Mouse (Mus musculus): ENCODE measurements around the gene Ndrg2.

Gene Ndrg2

GRCm38 (mm10) chr14:51912391-51913061 is 1.4 kb downstream of the Ndrg2 start:
- peak in 1 of 2 experiments; percentile 9 for DNase-seq

GRCm38 (mm10) chr14:51911301-51911700 is 2.7 kb downstream of the Ndrg2 start:
- no peak for DNase-seq

GRCm38 (mm10) chr14:51906102-51906501 is 7.9 kb downstream of the Ndrg2 start:
- no peak for DNase-seq

GRCm38 (mm10) chr14:51904706-51905105 is 9.3 kb downstream of the Ndrg2 start:
- no peak for DNase-seq

- no peak for DNase-seq
These were observed 10.2 kb downstream of the Ndrg2 start for GRCm38 (mm10) chr14:51903782-51904181.

- peak; percentile 91 to 95 for DNase-seq
These were observed 10.9 kb downstream of the Ndrg2 start for GRCm38 (mm10) chr14:51902806-51903710.

GRCm38 (mm10) chr14:51899351-51899750 is 14.6 kb downstream of the Ndrg2 start:
- DNase-seq: no peak

- DNase-seq: peak; percentile 23 to 29
These were observed 17.3 kb downstream of the Ndrg2 start for GRCm38 (mm10) chr14:51896539-51897170.

GRCm38 (mm10) chr14:51896019-51896418 is 17.9 kb downstream of the Ndrg2 start:
- peak; percentile 38 to 41 for DNase-seq

GRCm38 (mm10) chr14:51895071-51895470 is 18.9 kb downstream of the Ndrg2 start:
- no peak for DNase-seq

GRCm38 (mm10) chr14:51893809-51894208 is 20.1 kb downstream of the Ndrg2 start:
- DNase-seq: no peak

- no peak for DNase-seq
These were observed 20.7 kb downstream of the Ndrg2 start for GRCm38 (mm10) chr14:51893094-51893794.

- no peak for DNase-seq
These were observed 21.6 kb downstream of the Ndrg2 start, which contains the start of gene Slc39a2 for GRCm38 (mm10) chr14:51892191-51892939. Gene Slc39a2, plus strand, starts transcription at chr14:51892889.

GRCm38 (mm10) chr14:51889833-51890232 is 24.1 kb downstream of the Ndrg2 start:
- no peak for DNase-seq

- no peak for DNase-seq
These were observed 27.9 kb downstream of the Ndrg2 start for GRCm38 (mm10) chr14:51886051-51886450.

- peak; percentile 95 to 96 for DNase-seq
These were observed 29.2 kb downstream of the Ndrg2 start, which contains the start of gene Mettl17 for GRCm38 (mm10) chr14:51884598-51885331. Gene Mettl17, plus strand, starts transcription at chr14:51884842.

GRCm38 (mm10) chr14:51884031-51884544 is 29.9 kb downstream of the Ndrg2 start:
- DNase-seq: peak in 1 of 2 experiments; percentile 20

GRCm38 (mm10) chr14:51883527-51884030 is 30.4 kb downstream of the Ndrg2 start:
- peak; percentile 66 to 70 for DNase-seq

GRCm38 (mm10) chr14:51877517-51877916 is 36.4 kb downstream of the Ndrg2 start:
- no peak for DNase-seq

GRCm38 (mm10) chr14:51871741-51872140 is 42.2 kb downstream of the Ndrg2 start:
- DNase-seq: no peak

- no peak for DNase-seq
These were observed 43.2 kb downstream of the Ndrg2 start for GRCm38 (mm10) chr14:51870756-51871155.

Data from cerebellum, postnatal 14 days (tissue).